Mouse (Mus musculus) kidney, postnatal 25 days (tissue): ENCODE data around the gene Copa.

Source experiments
- DNase-seq, 2 experiments: peaks; one replicate each; pipeline ENCODE4 v3.0.0; 2021; ENCODE audit warnings: mixed read lengths in 2 of 2

Copa gene

GRCm38 (mm10) chr1:172147835-172148278, 65.5 kb downstream of the Copa start, which contains the start of gene Dcaf8:
TSS of gene Dcaf8 (plus strand) at chr1:172148084.
- DNase-seq: peak; percentile 96 to 99

- peak; percentile 61 to 64 for DNase-seq
Measured at GRCm38 (mm10) chr1:172148279-172148954, 66.1 kb downstream of the Copa start.

- DNase-seq: no peak
Measured at GRCm38 (mm10) chr1:172148955-172149815, 66.9 kb downstream of the Copa start.

GRCm38 (mm10) chr1:172154536-172154935, 72.2 kb downstream of the Copa start:
- DNase-seq: no peak

DNA sequence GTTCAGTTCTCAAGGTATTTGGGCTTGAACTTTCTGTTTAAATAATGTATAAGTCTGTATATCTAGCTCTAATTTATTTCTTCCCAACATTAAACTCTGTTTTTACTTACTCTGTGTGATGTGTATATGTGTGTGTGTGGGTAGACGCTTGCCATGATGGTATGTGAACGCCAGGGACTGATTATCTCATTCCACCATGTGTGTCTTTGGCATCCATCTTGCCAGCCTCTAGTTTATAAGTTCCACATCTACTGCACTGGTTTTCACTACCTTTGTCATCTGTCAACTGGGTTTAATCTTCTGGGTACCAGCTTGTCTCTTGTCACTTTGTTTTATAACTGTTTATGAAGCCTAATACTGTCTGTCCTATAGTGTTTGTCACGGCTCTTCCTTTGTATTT, 73.2 kb downstream of the Copa start:
- no peak for DNase-seq

DNA sequence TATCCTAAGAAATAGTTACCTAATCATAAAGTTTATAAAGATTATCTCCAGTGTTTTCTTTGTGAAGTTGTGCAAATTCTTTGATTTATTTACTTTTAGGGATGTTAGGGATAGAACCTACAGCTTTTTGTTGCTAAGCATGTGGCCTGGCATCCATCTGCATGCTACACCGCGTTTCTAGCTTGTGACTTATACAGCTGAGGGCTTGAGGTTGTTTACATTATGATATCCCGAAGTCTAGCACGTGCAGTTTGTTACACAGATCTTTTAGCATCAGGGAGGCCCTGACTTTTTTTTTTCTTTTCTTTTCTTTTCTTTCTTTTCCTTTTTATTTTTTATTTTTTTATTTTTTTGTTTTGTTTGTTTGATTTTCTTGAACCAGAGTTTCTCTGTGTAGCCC, 77.6 kb downstream of the Copa start:
- no peak for DNase-seq

GRCm38 (mm10) chr1:172160508-172160907, 78.2 kb downstream of the Copa start:
- no peak for DNase-seq

DNA sequence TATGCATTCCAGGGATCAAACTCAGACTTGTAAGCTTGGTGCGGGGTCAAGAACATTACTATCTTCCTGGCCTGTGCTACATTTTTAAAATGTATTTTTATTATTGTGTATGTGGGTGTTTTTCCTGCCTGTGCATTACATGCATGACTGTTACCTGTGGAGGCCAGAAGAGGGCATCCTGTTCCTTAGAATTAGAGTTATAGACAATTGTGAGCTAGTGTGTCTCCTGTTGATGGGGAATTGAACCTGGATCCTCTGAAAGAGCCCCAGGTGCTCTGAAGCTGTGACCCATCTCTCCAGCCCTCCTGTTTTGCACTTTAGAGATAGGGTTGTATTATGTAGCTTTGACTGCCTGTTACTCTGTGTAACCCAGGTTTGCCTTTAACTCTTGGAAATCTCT, 79.7 kb downstream of the Copa start:
- DNase-seq: peak in 1 of 2 experiments; percentile 58

DNA sequence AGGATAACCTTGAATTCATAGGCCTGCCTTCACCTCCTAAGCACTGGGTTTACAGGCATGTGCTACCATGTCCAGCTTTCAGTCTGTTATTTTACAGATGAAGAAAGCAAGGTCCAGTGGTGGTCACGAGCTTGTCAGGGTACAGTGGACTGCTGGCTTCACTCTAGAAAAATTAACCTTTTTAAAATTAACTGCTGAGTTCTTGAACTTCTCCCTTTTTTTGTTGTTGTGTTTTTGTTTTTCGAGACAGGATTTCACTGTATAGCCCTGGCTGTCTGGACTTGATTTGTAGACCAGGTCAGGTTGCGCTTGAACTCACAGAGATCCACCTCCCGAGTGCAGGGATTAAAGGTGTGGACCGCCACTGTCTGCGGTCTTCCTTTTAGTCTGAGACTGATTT, 80.6 kb downstream of the Copa start:
- peak; percentile 56 to 60 for DNase-seq

DNA sequence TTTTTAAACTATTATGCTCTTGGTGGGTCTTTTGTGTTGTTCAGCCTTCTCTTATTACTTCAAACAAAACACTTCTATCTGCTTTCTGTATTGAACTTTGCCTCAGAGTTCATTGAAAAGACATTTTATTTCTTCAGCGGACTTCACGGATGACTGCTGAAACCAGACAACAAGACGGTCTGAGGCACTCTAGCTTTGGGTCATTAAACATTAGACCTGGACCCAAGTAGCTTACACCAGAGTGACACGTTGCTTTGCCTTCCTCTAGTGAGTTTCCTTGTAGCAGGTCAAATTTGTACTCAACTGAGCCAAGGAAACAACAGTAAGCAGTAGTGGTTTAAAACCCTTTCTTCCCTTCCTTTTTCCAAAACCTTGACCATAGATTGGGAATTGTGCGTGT, 85.6 kb downstream of the Copa start:
- peak; percentile 36 to 52 for DNase-seq

DNA sequence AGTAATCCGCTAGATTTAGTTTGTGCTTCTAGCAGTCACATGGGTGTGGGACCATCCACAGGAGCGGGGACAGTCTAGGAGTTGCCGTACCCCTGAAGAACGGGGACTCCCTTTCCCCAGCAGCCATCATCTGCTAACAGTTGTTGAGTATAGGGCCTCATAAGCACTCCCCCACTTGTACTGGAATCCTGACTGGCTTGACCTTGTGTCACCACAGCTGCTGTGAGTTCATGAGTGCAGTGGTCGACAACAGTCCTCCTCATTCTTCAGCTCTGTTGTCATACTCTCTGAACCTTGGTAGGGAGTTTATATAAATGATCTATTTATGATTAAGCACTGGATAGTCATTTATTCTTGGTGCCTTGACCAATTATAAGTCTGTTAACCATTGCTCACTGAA, 87.5 kb downstream of the Copa start:
- DNase-seq: no peak
